In the genomic region with DNA sequence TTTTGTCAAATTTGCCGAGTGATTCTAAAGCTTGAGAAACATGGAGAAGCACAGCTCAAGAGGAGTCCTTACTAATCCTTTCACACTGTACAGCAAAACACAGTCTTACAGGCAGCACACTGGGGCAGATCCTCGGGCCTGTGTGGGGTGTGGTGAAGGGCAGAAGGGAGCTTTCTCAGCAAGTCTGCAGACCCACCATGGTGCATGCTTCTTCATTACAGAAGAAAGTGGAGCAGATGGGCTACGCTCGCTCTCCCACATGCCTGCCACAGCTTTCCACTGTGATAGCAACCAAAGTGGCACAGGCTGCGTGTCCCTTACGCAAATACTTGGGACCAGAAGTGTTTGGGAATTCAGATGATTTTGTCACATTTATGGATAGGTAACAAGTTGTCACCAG, we compare ENCODE assay signal across 15 mouse cellular contexts.
DNase-seq lines count a peak whose midpoint lies in the region; ATAC-seq and TF ChIP-seq lines count a peak whose summit lies in the region.
"Had no signal": no experiment of that assay in that cellular context is flagged by ENCODE, and none has a peak within 500 bp of the region (broad histone marks: within the 10 kb centered on the region; RNA-seq: fewer than 3 reads in every experiment).

No protein-coding gene starts in this region.

- H3K36me3 ChIP-seq in midbrain, postnatal 0 days (ENCODE audit: insufficient read depth, low read length): no peaks in the 10 kb centered on the region
- H3K36me3 ChIP-seq in midbrain, embryonic 15.5 days (replicated peaks): no peaks in the 10 kb centered on the region
- H3K36me3 ChIP-seq in hindbrain, embryonic 12.5 days: no peaks in the 10 kb centered on the region
- H3K36me3 ChIP-seq: G1E; midbrain, embryonic 12.5 days had no signal

- intact Hi-C loops in left cerebral cortex, postnatal 25 days (cut with DNase I): no loop called here

- DNase-seq in midbrain, postnatal 0 days (ENCODE audit: low spot score): peak; percentile 7
- peak; percentile 61 to 62 for DNase-seq in layer of hippocampus, adult 8-10 months (ENCODE audit: low spot score in 2 of 2)
- peak; percentile 49 to 81 for DNase-seq in left cerebral cortex, postnatal 25 days (ENCODE audit: low spot score in 2 of 2)
- DNase-seq in telencephalon, adult 2 months (ENCODE audit: low read depth, low spot score): peak; percentile 65
- no peak for DNase-seq in MN1 (ENCODE audit: low spot score)
- DNase-seq in urinary bladder, postnatal 10 days (ENCODE audit: low spot score): no peak
- DNase-seq: adrenal gland, postnatal 25 days; cerebellum, postnatal 14 days; lung, embryonic 14.5 days had no signal

- H3K9me3 ChIP-seq in midbrain, postnatal 0 days (ENCODE audit: low read length): no peaks in the 10 kb centered on the region
- no peaks in the 10 kb centered on the region for H3K9me3 ChIP-seq in midbrain, embryonic 15.5 days
- no peaks in the 10 kb centered on the region for H3K9me3 ChIP-seq in hindbrain, embryonic 12.5 days (replicated peaks)
- H3K9me3 ChIP-seq: G1E; midbrain, embryonic 12.5 days had no signal

- H3K4me3 ChIP-seq in midbrain, postnatal 0 days (ENCODE audit: low read depth, low read length): no peak overlapping the region
- H3K4me3 ChIP-seq in midbrain, embryonic 15.5 days: no peak overlapping the region
- no peak overlapping the region for H3K4me3 ChIP-seq in hindbrain, embryonic 12.5 days
- H3K4me3 ChIP-seq: midbrain, embryonic 12.5 days had no signal

- no peak overlapping the region for H3K27ac ChIP-seq in midbrain, postnatal 0 days (ENCODE audit: low read depth, low read length)
- H3K27ac ChIP-seq in midbrain, embryonic 15.5 days: no peak overlapping the region
- no peak overlapping the region for H3K27ac ChIP-seq in hindbrain, embryonic 12.5 days
- H3K27ac ChIP-seq: macrophage; midbrain, embryonic 12.5 days had no signal

- H3K27me3 ChIP-seq in midbrain, postnatal 0 days (ENCODE audit: insufficient read depth, low read length): no peaks in the 10 kb centered on the region
- H3K27me3 ChIP-seq in midbrain, embryonic 15.5 days (replicated peaks): 0 out of 2 replicates have a peak, but pooled peaks cover 5% of the 10 kb centered on the region
- H3K27me3 ChIP-seq in hindbrain, embryonic 12.5 days: no peaks in the 10 kb centered on the region

- TF ChIP-seq CTCF in midbrain, postnatal 0 days (IDR thresholded peaks at IDR 0.05): no peak

- ATAC-seq in midbrain, postnatal 0 days (ENCODE audit: low FRiP score): no peak
- no peak for ATAC-seq in midbrain, embryonic 15.5 days (replicated peaks)
- no peak for ATAC-seq in hindbrain, embryonic 12.5 days (ENCODE audit: low FRiP score)
- ATAC-seq: hindbrain, embryonic 16.5 days had no signal

- 0 out of 2 replicates have a peak, but pooled peaks cover 5% of the 10 kb centered on the region for H3K4me1 ChIP-seq in midbrain, postnatal 0 days (ENCODE audit: insufficient read depth, low read length)
- peaks cover 23% of the 10 kb centered on the region for H3K4me1 ChIP-seq in midbrain, embryonic 15.5 days
- H3K4me1 ChIP-seq in hindbrain, embryonic 12.5 days: peaks cover 22% of the 10 kb centered on the region

- H3K9ac ChIP-seq in midbrain, postnatal 0 days (replicated peaks; ENCODE audit: low read length, poor library complexity, severe bottlenecking): no peak overlapping the region
- H3K9ac ChIP-seq in midbrain, embryonic 15.5 days: no peak overlapping the region
- no peak overlapping the region for H3K9ac ChIP-seq in hindbrain, embryonic 12.5 days
- H3K9ac ChIP-seq: lung, embryonic 14.5 days; midbrain, embryonic 12.5 days had no signal

- H3K4me2 ChIP-seq in midbrain, postnatal 0 days (ENCODE audit: low read depth, low read length, poor library complexity, severe bottlenecking): no peak overlapping the region
- H3K4me2 ChIP-seq in midbrain, embryonic 15.5 days: no peak overlapping the region
- no peak overlapping the region for H3K4me2 ChIP-seq in hindbrain, embryonic 12.5 days (replicated peaks)
- H3K4me2 ChIP-seq: lung, embryonic 14.5 days; midbrain, embryonic 12.5 days had no signal

- 76% methylated on average over 6 of the region's 6 CpGs for WGBS in midbrain, postnatal 0 days
- WGBS in midbrain, embryonic 15.5 days: 72% methylated on average over 6 of the region's 6 CpGs
- 82% methylated on average over 6 of the region's 6 CpGs for WGBS in hindbrain, embryonic 12.5 days

Comparison
In these comparisons a context has a peak if more than half of its experiments do, and no peak if none do; other contexts are left out.
1. DNase-seq: peak in midbrain, postnatal 0 days (single experiment), layer of hippocampus, adult 8-10 months (2 of 2), left cerebral cortex, postnatal 25 days (2 of 2) and telencephalon, adult 2 months (single experiment); none in MN1 (single experiment) and urinary bladder, postnatal 10 days (single experiment).